Mouse (Mus musculus): ENCODE data around the gene Tbx4. TPM values are rescaled to one million over a fixed set of nuclear protein-coding genes. Genes with fewer than 3 reads are reported as not detected.

The Tbx4 gene
- total and polyA plus RNA-seq, 3 experiments = 0.10 to 0.27 TPM; not detected in 1

- no peak for DNase-seq
Measured at GRCm38 (mm10) chr11:85850758-85851157, 35.5 kb upstream of the Tbx4 start.

- DNase-seq = no peak
Measured at GRCm38 (mm10) chr11:85857997-85858698, 28.1 kb upstream of the Tbx4 start.

- DNase-seq = no peak
Measured at GRCm38 (mm10) chr11:85864363-85864762, 21.9 kb upstream of the Tbx4 start.

GRCm38 (mm10) chr11:85876059-85876788 is 10.0 kb upstream of the Tbx4 start:
- no peak for DNase-seq

GRCm38 (mm10) chr11:85884498-85884897 is 1.7 kb upstream of the Tbx4 start:
- DNase-seq = no peak

- DNase-seq = no peak
Measured at GRCm38 (mm10) chr11:85886429-85886785, 185 bp downstream of the Tbx4 start.

- no peak for DNase-seq
Measured at GRCm38 (mm10) chr11:85887273-85887672, 1.1 kb downstream of the Tbx4 start.

- no peak for DNase-seq
Measured at GRCm38 (mm10) chr11:85887801-85888450, 1.7 kb downstream of the Tbx4 start.

- DNase-seq = no peak
Measured at GRCm38 (mm10) chr11:85888451-85888961, 2.3 kb downstream of the Tbx4 start.

GRCm38 (mm10) chr11:85889056-85889729 is 3.0 kb downstream of the Tbx4 start:
- DNase-seq = no peak

GRCm38 (mm10) chr11:85889730-85890562 is 3.7 kb downstream of the Tbx4 start:
- DNase-seq = no peak

GRCm38 (mm10) chr11:85890563-85890845 is 4.3 kb downstream of the Tbx4 start:
- DNase-seq = no peak

GRCm38 (mm10) chr11:85891010-85891691 is 4.9 kb downstream of the Tbx4 start:
- DNase-seq = no peak

GRCm38 (mm10) chr11:85891692-85892040 is 5.4 kb downstream of the Tbx4 start:
- DNase-seq = no peak

- no peak for DNase-seq
Measured at GRCm38 (mm10) chr11:85892771-85893170, 6.5 kb downstream of the Tbx4 start.

- no peak for DNase-seq
Measured at GRCm38 (mm10) chr11:85893400-85894135, 7.3 kb downstream of the Tbx4 start.

GRCm38 (mm10) chr11:85894136-85894530 is 7.9 kb downstream of the Tbx4 start:
- DNase-seq = no peak

GRCm38 (mm10) chr11:85894731-85895545 is 8.7 kb downstream of the Tbx4 start:
- peak; percentile 17 for DNase-seq

- no peak for DNase-seq
Measured at GRCm38 (mm10) chr11:85896335-85896985, 10.2 kb downstream of the Tbx4 start.
